Mouse (Mus musculus) bone marrow, adult 2 months (tissue): ENCODE results near the gene Adgrf5. TPM values are rescaled to one million over a fixed set of nuclear protein-coding genes. Genes with fewer than 3 reads are reported as not detected.

Experiments used
- H3K27ac ChIP-seq: fragments of 200-500 bp; 2 replicates; pipeline ENCODE4 v1.5.1; 2012; ENCODE audit warnings: low read depth, mild to moderate bottlenecking, control low read depth, inconsistent platforms, low read length; ENCODE audit not compliant: control insufficient read depth, poor library complexity, insufficient read depth
- H3K4me1 ChIP-seq: fragments of 200-500 bp; 2 replicates; pipeline ENCODE4 v1.6.1; 2011; ENCODE audit warnings: low read length; ENCODE audit not compliant: control insufficient read depth, insufficient read depth
- H3K4me3 ChIP-seq: fragments of 200-500 bp; replicated peaks from 2 replicates; pipeline ENCODE3; 2011; ENCODE audit warnings: mild to moderate bottlenecking, low read depth, low read length, control low read depth; ENCODE audit not compliant: control insufficient read depth
- CTCF ChIP-seq: fragments of 200-500 bp; IDR thresholded peaks from 2 replicates; pipeline ENCODE4 v1.5.1; 2011; ENCODE audit warnings: low read length, control low read depth; ENCODE audit not compliant: control insufficient read depth, insufficient read depth
- POLR2A ChIP-seq: fragments of 200-500 bp; IDR thresholded peaks from 2 replicates; pipeline ENCODE4 v1.6.1; 2011; ENCODE audit warnings: low read depth, mild to moderate bottlenecking, control low read depth, low read length, borderline replicate concordance; ENCODE audit not compliant: control insufficient read depth
- WGBS: fragments of 180-500 bp; shearing (Covaris S2); methylation state at CpG from one replicate; pipeline ENCODE4 v1.1.7; 2018; 5-methylcytosine and 5-hydroxymethylcytosine counted together
- polyA plus RNA-seq: library from polyadenylated mRNA; stranded (reverse); fragments of >200 nt; gene quantifications from 2 replicates; pipeline ENCODE4 v1.2.4, GENCODE M21; 2011; ENCODE audit warnings: low replicate concordance; ENCODE audit not compliant: missing spikeins, insufficient read depth, insufficient read length

The Adgrf5 gene
- polyA plus RNA-seq, 1 experiment, result 7.1 TPM

- no peak for TF ChIP-seq POLR2A
- TF ChIP-seq CTCF, result no peak
- Histone ChIP-seq H3K4me3 (no peak overlapping the region), H3K27ac (no peak overlapping the region), H3K4me1 (no peaks in the 10 kb centered on the region; the same call in 1 of the 2 replicates)
- WGBS, result 76% methylated on average over 6 of the region's 6 CpGs
Measured at GRCm38 (mm10) chr17:43365297-43365696, 5.0 kb downstream of the Adgrf5 start.

- no peak overlapping the region for H3K27ac ChIP-seq
- TF ChIP-seq POLR2A (no peak), CTCF (no peak)
- WGBS, result 58% methylated on average over 9 of the region's 9 CpGs
- no peaks in the 10 kb centered on the region for H3K4me1 ChIP-seq
- H3K4me3 ChIP-seq, result no peak overlapping the region
Measured at GRCm38 (mm10) chr17:43366486-43366885, 6.2 kb downstream of the Adgrf5 start.

DNA sequence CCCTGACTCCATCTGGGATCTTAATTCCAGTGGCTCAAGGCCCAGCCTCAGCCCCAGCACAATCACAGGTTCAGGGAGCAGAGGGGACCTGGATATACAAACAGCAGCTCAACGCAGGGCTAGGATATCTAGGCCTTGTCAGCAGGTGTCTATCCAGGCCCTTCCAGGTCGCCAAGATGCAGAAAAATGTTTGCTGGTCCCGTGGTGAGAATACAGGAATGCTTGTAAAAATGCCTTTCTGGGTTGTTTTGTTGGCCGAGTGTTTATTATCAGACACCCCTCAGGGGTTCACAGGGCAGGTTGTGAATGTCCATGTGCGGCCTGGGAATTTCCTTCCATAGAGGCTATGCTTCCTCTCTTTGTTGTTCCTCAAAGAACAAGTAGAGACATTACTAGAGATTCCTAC, 7.9 kb downstream of the Adgrf5 start:
- Histone ChIP-seq H3K27ac (no peak overlapping the region), H3K4me1 (no peaks in the 10 kb centered on the region), H3K4me3 (no peak overlapping the region)
- TF ChIP-seq CTCF, result no peak
- TF ChIP-seq POLR2A, result no peak
- WGBS, result 78% methylated on average over 5 of the region's 5 CpGs

DNA sequence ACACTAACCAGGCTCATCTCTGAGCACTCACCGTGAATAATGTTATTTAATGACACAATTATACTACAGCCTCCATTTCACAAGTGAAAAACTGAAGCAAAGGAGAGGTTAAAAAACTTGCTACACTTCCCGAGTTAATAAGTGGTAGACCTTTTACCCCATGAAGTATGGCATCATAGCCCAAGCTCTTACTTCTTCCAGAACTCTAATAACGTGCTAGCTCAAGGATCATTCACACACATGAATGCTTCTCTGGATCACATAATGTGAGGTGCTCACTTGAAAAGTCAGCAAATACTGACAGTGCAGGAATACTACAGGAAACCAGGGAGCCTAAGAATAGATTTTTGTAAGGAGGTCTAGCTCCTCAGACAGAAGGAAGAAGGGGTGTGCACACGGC, 12.4 kb downstream of the Adgrf5 start:
- WGBS, result 73% methylated on average over 4 of the region's 4 CpGs

DNA sequence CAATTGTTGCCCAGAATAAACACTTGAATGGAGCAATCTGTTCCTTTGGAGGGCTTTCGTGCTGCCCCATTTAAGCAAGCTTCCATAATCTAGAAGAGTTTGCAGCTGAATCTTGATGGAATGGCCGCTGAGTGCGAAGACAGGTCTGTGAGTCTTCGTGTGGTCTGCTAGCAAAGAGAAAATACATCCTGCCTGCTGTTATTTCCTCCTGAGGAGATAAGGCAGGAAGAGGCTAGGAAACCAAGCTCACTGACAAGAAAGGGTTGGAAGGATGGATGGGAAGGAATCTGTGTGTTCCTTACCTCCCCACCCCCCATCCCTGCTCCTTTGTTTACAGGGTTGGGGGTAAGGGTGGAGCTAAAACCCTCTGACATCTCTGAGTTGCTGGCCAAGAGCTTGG, 13.8 kb downstream of the Adgrf5 start:
- H3K4me1 ChIP-seq, result no peaks in the 10 kb centered on the region
- no peak overlapping the region for H3K27ac ChIP-seq
- no peak for TF ChIP-seq CTCF
- no peak for TF ChIP-seq POLR2A
- WGBS, result 69% methylated on average over 4 of the region's 4 CpGs
- H3K4me3 ChIP-seq, result no peak overlapping the region

More for the DNA sequence above, 12.4 kb downstream of the Adgrf5 start:
- H3K4me1 ChIP-seq, result no peaks in the 10 kb centered on the region
- H3K4me3 ChIP-seq, result no peak overlapping the region
- no peak for TF ChIP-seq CTCF
- TF ChIP-seq POLR2A, result no peak
- H3K27ac ChIP-seq, result no peak overlapping the region

DNA sequence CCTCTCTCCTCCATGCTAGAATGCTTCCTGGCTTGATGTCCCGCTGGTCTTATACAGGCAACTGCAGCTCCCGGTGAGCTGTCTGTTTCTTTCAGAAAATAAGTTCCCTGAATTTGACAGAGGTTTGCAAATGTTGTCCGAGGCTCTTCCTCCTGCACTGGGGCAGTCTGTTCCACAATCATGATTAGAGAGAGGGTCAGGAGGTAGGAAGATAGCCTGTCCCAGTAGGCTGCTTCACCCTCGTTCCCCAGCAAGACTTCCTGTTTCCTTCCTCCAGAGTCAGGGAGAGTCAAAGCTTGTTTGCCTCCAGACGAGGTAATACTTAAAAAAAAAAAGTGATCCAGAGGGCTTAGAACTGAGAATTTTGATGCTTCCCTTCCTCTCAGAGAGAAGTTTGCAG, 16.3 kb downstream of the Adgrf5 start:
- TF ChIP-seq POLR2A, result no peak
- TF ChIP-seq CTCF, result no peak
- Histone ChIP-seq H3K27ac (no peak overlapping the region), H3K4me3 (no peak overlapping the region), H3K4me1 (no peaks in the 10 kb centered on the region)
- 7% methylated on average over 5 of the region's 5 CpGs for WGBS

DNA sequence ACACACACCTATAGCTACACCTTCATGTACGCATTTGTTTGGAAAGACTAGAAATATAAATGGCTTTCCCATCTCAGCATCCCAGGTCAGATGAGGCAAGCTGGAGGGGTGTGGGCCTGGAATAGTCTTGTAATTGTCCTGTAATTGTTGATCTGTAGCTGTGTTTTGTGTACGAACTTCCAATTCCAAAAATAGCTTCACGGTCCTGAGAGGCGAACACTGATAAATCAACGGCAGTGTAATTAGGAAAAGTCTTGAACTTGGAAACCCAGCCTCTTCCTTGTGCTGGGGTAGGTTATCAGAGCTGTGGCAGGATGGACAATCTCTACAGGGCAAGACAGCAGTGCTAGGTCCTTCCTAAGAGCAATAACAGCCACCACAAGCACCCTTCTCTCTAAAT, 18.5 kb downstream of the Adgrf5 start:
- Histone ChIP-seq H3K27ac (no peak overlapping the region), H3K4me1 (no peaks in the 10 kb centered on the region), H3K4me3 (no peak overlapping the region)
- TF ChIP-seq CTCF (no peak), POLR2A (no peak)
- WGBS, result 82% methylated on average over 5 of the region's 5 CpGs

GRCm38 (mm10) chr17:43386331-43386730, 26.1 kb downstream of the Adgrf5 start:
- no peak for TF ChIP-seq POLR2A
- TF ChIP-seq CTCF, result no peak
- no peak overlapping the region for H3K4me3 ChIP-seq
- H3K27ac ChIP-seq, result no peak overlapping the region
- H3K4me1 ChIP-seq, result no peaks in the 10 kb centered on the region
- 81% methylated on average over 5 of the region's 5 CpGs for WGBS

DNA sequence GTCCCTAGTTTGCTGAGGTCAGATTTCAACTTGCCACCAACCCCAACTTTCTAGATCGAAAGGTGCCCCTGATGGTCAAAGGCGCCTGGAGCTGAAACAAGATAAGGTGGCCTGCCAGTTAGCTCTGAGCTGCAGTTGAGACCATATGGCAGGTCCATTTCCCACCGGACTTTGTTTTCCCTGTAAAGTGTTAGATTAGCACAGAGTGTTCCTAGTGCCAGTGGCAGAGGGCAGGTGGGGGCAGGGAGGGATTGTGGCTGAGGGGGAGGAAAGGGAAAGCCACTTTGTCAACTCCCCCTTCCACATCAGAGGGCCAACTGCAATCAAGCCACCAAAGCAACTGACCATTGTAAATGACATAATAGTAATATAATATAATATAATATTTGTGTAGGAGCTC, 26.9 kb downstream of the Adgrf5 start:
- H3K27ac ChIP-seq, result no peak overlapping the region
- TF ChIP-seq CTCF, result no peak
- no peak for TF ChIP-seq POLR2A
- 57% methylated on average over 3 of the region's 3 CpGs for WGBS
- no peaks in the 10 kb centered on the region for H3K4me1 ChIP-seq
- no peak overlapping the region for H3K4me3 ChIP-seq

GRCm38 (mm10) chr17:43389256-43389655, 29.0 kb downstream of the Adgrf5 start:
- 81% methylated on average over 11 of the region's 11 CpGs for WGBS
- H3K27ac ChIP-seq, result no peak overlapping the region
- TF ChIP-seq POLR2A (no peak), CTCF (no peak)
- H3K4me3 ChIP-seq, result no peak overlapping the region
- H3K4me1 ChIP-seq, result no peaks in the 10 kb centered on the region
